In the genomic region with DNA sequence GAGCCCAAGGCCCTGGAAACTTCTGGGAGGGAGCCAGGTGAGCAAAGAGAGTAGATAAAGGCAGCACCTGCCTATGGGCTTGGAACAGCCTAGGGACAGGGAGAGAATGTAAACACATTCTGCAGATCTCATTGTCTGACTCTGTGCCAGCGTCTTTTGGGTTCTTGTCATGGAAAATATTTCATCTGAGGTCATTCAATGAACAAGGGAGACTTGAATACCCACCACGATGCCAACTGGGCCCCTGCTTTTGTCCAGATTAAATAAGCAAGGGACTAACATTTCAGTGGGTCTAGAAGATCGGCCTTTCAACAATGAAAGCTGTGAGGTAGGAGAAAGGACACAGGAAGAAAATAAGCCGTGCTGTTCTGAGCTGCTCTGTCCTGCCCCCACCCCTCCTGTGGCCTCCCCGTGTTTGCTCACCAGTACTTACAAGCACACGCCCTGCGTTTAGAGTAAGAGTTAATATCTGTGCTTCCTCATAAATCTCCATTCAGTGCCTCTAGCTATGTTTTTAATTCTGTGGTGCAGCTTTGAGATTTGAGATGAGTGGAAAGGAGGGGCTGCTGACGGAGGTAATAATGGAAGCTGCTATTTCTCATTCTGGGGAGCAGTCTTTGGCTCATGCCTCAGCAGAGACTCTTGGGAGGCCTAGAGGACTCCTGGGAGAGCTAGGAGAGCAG, we compare ENCODE assay signal across 8 mouse cellular contexts.
DNase-seq lines count a peak whose midpoint lies in the region; ATAC-seq and TF ChIP-seq lines count a peak whose summit lies in the region.

No protein-coding gene starts in this region.

- no peak for TF ChIP-seq CTCF in brain, embryonic 14.5 days (IDR thresholded peaks at IDR 0.05; ENCODE audit: borderline replicate concordance, extremely low read depth, insufficient read depth, insufficient read length)
- no peak for TF ChIP-seq CTCF in left cerebral cortex, adult 2 months (IDR thresholded peaks at IDR 0.05)

- TF ChIP-seq POLR2A in brain, embryonic 14.5 days (IDR thresholded peaks at IDR 0.05; ENCODE audit: borderline replicate concordance, extremely low read depth, insufficient read depth, insufficient read length, poor library complexity, severe bottlenecking) = no peak

- peak; percentile 70 for ATAC-seq in heart, embryonic 15.5 days (replicated peaks; ENCODE audit: insufficient number of reproducible peaks, insufficient read depth, low FRiP score, low read depth)
- peak; percentile 97 for ATAC-seq in intestine, embryonic 15.5 days
- peak; percentile 85 for ATAC-seq in midbrain, embryonic 13.5 days

- no peak overlapping the region for H3K9ac ChIP-seq in heart, embryonic 15.5 days
- no peak overlapping the region for H3K9ac ChIP-seq in intestine, embryonic 15.5 days
- no peak overlapping the region for H3K9ac ChIP-seq in midbrain, embryonic 13.5 days (replicated peaks)

- no peaks in the 10 kb centered on the region for H3K36me3 ChIP-seq in heart, embryonic 15.5 days
- no peaks in the 10 kb centered on the region for H3K36me3 ChIP-seq in intestine, embryonic 15.5 days
- H3K36me3 ChIP-seq in midbrain, embryonic 13.5 days = no peaks in the 10 kb centered on the region

- peak overlapping the region; percentile 71 for H3K27ac ChIP-seq in heart, embryonic 15.5 days
- peak overlapping the region; percentile 49 for H3K27ac ChIP-seq in intestine, embryonic 15.5 days
- peak overlapping the region; percentile 46 for H3K27ac ChIP-seq in midbrain, embryonic 13.5 days
- no peak overlapping the region for H3K27ac ChIP-seq in left cerebral cortex, adult 2 months

- 27% methylated on average over 8 of the region's 8 CpGs for WGBS in heart, embryonic 15.5 days
- WGBS in intestine, embryonic 15.5 days = 14% methylated on average over 8 of the region's 8 CpGs
- 27% methylated on average over 8 of the region's 8 CpGs for WGBS in midbrain, embryonic 13.5 days

- DNase-seq in heart, adult 9 months (ENCODE audit: low spot score in 2 of 2) = no peak
- peak; percentile 93 for DNase-seq in brain, embryonic 14.5 days (ENCODE audit: low read depth)
- no peak for DNase-seq in layer of hippocampus, adult 8-10 months (ENCODE audit: low spot score in 2 of 2)
- no peak for DNase-seq in left cerebral cortex, adult 2 months (ENCODE audit: extremely low spot score in 1 of 2, low spot score in 2 of 2)
- no peak for DNase-seq in frontal cortex, postnatal 36 days (ENCODE audit: low spot score in 2 of 2)

- H3K27me3 ChIP-seq in heart, embryonic 15.5 days = no peaks in the 10 kb centered on the region
- H3K27me3 ChIP-seq in intestine, embryonic 15.5 days (replicated peaks) = no peaks in the 10 kb centered on the region
- H3K27me3 ChIP-seq in midbrain, embryonic 13.5 days = no peaks in the 10 kb centered on the region

- peaks cover 16% of the 10 kb centered on the region for H3K4me1 ChIP-seq in heart, embryonic 15.5 days (replicated peaks)
- H3K4me1 ChIP-seq in intestine, embryonic 15.5 days (replicated peaks) = 0 out of 2 replicates have a peak, but pooled peaks cover 4% of the 10 kb centered on the region
- H3K4me1 ChIP-seq in midbrain, embryonic 13.5 days (replicated peaks) = peaks cover 9% of the 10 kb centered on the region; the same call in 1 of the 2 replicates

- intact Hi-C loops in left cerebral cortex, adult 2 months (cut with DNase I) = no loop called here

- no peak overlapping the region for H3K4me3 ChIP-seq in heart, embryonic 15.5 days
- H3K4me3 ChIP-seq in intestine, embryonic 15.5 days (replicated peaks) = no peak overlapping the region
- no peak overlapping the region for H3K4me3 ChIP-seq in midbrain, embryonic 13.5 days (replicated peaks)
- H3K4me3 ChIP-seq in left cerebral cortex, adult 2 months = no peak overlapping the region

- H3K9me3 ChIP-seq in heart, embryonic 15.5 days (replicated peaks) = no peaks in the 10 kb centered on the region
- no peaks in the 10 kb centered on the region for H3K9me3 ChIP-seq in intestine, embryonic 15.5 days
- no peaks in the 10 kb centered on the region for H3K9me3 ChIP-seq in midbrain, embryonic 13.5 days

- peak overlapping the region; percentile 24 for H3K4me2 ChIP-seq in heart, embryonic 15.5 days
- H3K4me2 ChIP-seq in intestine, embryonic 15.5 days (replicated peaks) = peak overlapping the region; percentile 32
- H3K4me2 ChIP-seq in midbrain, embryonic 13.5 days (replicated peaks) = no peak overlapping the region
